8 mouse cellular contexts compared by ENCODE assay signal in genomic region chr3:45375761-45376500, GRCm38 (mm10). TPM values are rescaled to one million over a fixed set of nuclear protein-coding genes. Genes with fewer than 3 reads are reported as not detected.
A peak's percentile ranks its signal among the peaks of the same experiment; 100 is the strongest.
DNase-seq lines count a peak whose midpoint lies in the region; ATAC-seq lines count a peak whose summit lies in the region.

No protein-coding gene starts in this region.

- peak overlapping the region; percentile 99 for H3K4me2 ChIP-seq in intestine, embryonic 15.5 days (replicated peaks)

- no peaks in the 10 kb centered on the region for H3K36me3 ChIP-seq in intestine, embryonic 15.5 days

- peaks cover 19% of the 10 kb centered on the region for H3K27me3 ChIP-seq in intestine, embryonic 15.5 days (replicated peaks)

- H3K9me3 ChIP-seq in intestine, embryonic 15.5 days, result no peaks in the 10 kb centered on the region

- H3K9ac ChIP-seq in intestine, embryonic 15.5 days, result peak overlapping the region; percentile 17; the same call in 1 of the 2 replicates

- H3K4me3 ChIP-seq in intestine, embryonic 15.5 days (replicated peaks), result peak overlapping the region; percentile 54

- intact Hi-C loops in left cerebral cortex, postnatal 10 days (cut with DNase I), result loop anchor here (10.0 kb wide), 1 partner anchor 1591 kb away; no protein-coding TSS in a partner anchor

- under 1% methylated on average over 27 of the region's 27 CpGs for WGBS in intestine, embryonic 15.5 days

- peak; percentile 27 to 46 for DNase-seq in adrenal gland, adult 18-20 months (ENCODE audit: low spot score in 2 of 2)
- DNase-seq in cerebellum, postnatal 4 days (ENCODE audit: low spot score in 2 of 2), result peak; percentile 80 to 91
- DNase-seq in gastrocnemius, adult 8-10 months (ENCODE audit: low spot score in 2 of 2), result peak; percentile 21 to 28
- peak; percentile 83 to 87 for DNase-seq in left cerebral cortex, postnatal 10 days (ENCODE audit: extremely low spot score in 1 of 2, low spot score in 2 of 2)
- peak; percentile 77 to 80 for DNase-seq in right cerebral cortex, postnatal 36 days (ENCODE audit: low spot score in 2 of 2)
- no peak for DNase-seq in c-Kit-positive CD71-positive TER-119-positive erythroid progenitor cells, embryonic 14.5 days (ENCODE audit: low spot score)

- peak; percentile 40 for ATAC-seq in intestine, embryonic 15.5 days
- ATAC-seq in megakaryocyte progenitor cell, adult 5-6 weeks (replicated peaks; ENCODE audit: poor library complexity), result peak; percentile 67

- H3K27ac ChIP-seq in intestine, embryonic 15.5 days, result no peak overlapping the region

- peaks cover 18% of the 10 kb centered on the region for H3K4me1 ChIP-seq in intestine, embryonic 15.5 days (replicated peaks)

RNA-seq across cellular contexts. Expression of gene Pcdh10, which starts 2.3 kb away (rescaled TPM):
- total RNA-seq in adrenal gland, adult 18-20 months (2021), result 1 to 10 TPM; 3.8 to 5.4 TPM
- total RNA-seq in gastrocnemius, adult 8-10 months (2022), result under 1 TPM; 0.10 to 0.41 (median 0.34) TPM
- 0.44 and 0.55 TPM in 2 replicates for polyA plus RNA-seq in intestine, embryonic 15.5 days (2015; fragmentation: Nextera tagmentation; extraction: Ambion mirVana)
- total RNA-seq in left cerebral cortex, postnatal 10 days (2021), result 100 to 1,000 TPM; 190 to 207 TPM
- not detected in 2 replicates for total RNA-seq in megakaryocyte progenitor cell, adult 5-6 weeks (2015)
- total RNA-seq in megakaryocyte progenitor cell, adult 5-6 weeks (2017), result not detected in 2 replicates

Comparison
In these comparisons a context has a peak if more than half of its experiments do, and no peak if none do; other contexts are left out.
1. RNA of gene Pcdh10, which starts 2.3 kb away (total RNA-seq): 190 to 207 TPM in left cerebral cortex, postnatal 10 days; 3.8 to 5.4 TPM in adrenal gland, adult 18-20 months, 0.10 to 0.41 TPM in gastrocnemius, adult 8-10 months and not detected in megakaryocyte progenitor cell, adult 5-6 weeks; every median in the first group is over 10 times any median in the second.